Mouse (Mus musculus): Measurements from ENCODE around the gene Serpind1.

Gene Serpind1

GRCm38 (mm10) chr16:17331116-17331515 lies at the start of gene Serpind1:
Gene Serpind1, plus strand, starts transcription at chr16:17331371.
- DNase-seq, result no peak

- no peak for DNase-seq
Observed at GRCm38 (mm10) chr16:17283151-17283550, 48.0 kb upstream of the Serpind1 start.

- no peak for DNase-seq
Observed at GRCm38 (mm10) chr16:17287103-17287502, 44.1 kb upstream of the Serpind1 start.

- no peak for DNase-seq
Observed at GRCm38 (mm10) chr16:17291016-17291415, 40.2 kb upstream of the Serpind1 start.

GRCm38 (mm10) chr16:17292751-17293150 lies 38.4 kb upstream of the Serpind1 start:
- peak; percentile 82 for DNase-seq

- DNase-seq, result no peak
Observed at GRCm38 (mm10) chr16:17300818-17301217, 30.4 kb upstream of the Serpind1 start.

- DNase-seq, result no peak
Observed at GRCm38 (mm10) chr16:17303521-17304245, 27.5 kb upstream of the Serpind1 start.

GRCm38 (mm10) chr16:17307461-17307860 lies 23.7 kb upstream of the Serpind1 start:
- DNase-seq, result no peak

- DNase-seq, result no peak
Observed at GRCm38 (mm10) chr16:17309036-17309435, 22.1 kb upstream of the Serpind1 start.

- no peak for DNase-seq
Observed at GRCm38 (mm10) chr16:17312531-17312930, 18.6 kb upstream of the Serpind1 start.

GRCm38 (mm10) chr16:17316554-17316953 lies 14.6 kb upstream of the Serpind1 start:
- DNase-seq, result no peak

- no peak for DNase-seq
Observed at GRCm38 (mm10) chr16:17321481-17321880, 9.7 kb upstream of the Serpind1 start.

GRCm38 (mm10) chr16:17324745-17325144 lies 6.4 kb upstream of the Serpind1 start:
- no peak for DNase-seq

GRCm38 (mm10) chr16:17326064-17326463 lies 5.1 kb upstream of the Serpind1 start:
- DNase-seq, result no peak

- DNase-seq, result no peak
Observed at GRCm38 (mm10) chr16:17329848-17330570, 1.2 kb upstream of the Serpind1 start.

- DNase-seq, result no peak
Observed at GRCm38 (mm10) chr16:17331855-17332254, 684 bp downstream of the Serpind1 start.

- DNase-seq, result no peak
Observed at GRCm38 (mm10) chr16:17334574-17334973, 3.4 kb downstream of the Serpind1 start.

GRCm38 (mm10) chr16:17336089-17336488 lies 4.9 kb downstream of the Serpind1 start:
- DNase-seq, result no peak

GRCm38 (mm10) chr16:17339701-17340100 lies 8.5 kb downstream of the Serpind1 start:
- DNase-seq, result no peak

- DNase-seq, result no peak
Observed at GRCm38 (mm10) chr16:17340705-17341104, 9.5 kb downstream of the Serpind1 start.

GRCm38 (mm10) chr16:17341847-17342246 lies 10.7 kb downstream of the Serpind1 start:
- no peak for DNase-seq

GRCm38 (mm10) chr16:17345141-17345812 lies 14.1 kb downstream of the Serpind1 start:
- DNase-seq, result no peak

- no peak for DNase-seq
Observed at GRCm38 (mm10) chr16:17345813-17346155, 14.6 kb downstream of the Serpind1 start.

- DNase-seq, result no peak
Observed at GRCm38 (mm10) chr16:17346766-17347165, 15.6 kb downstream of the Serpind1 start.

All from right cerebral cortex, postnatal 4 days (tissue).